Mouse (Mus musculus) embryonic facial prominence, embryonic 11.5 days (tissue): Measurements from ENCODE around the gene Rpl7a. TPM values are rescaled to one million over a fixed set of nuclear protein-coding genes. Genes with fewer than 3 reads are reported as not detected.
"Not testable (repeated sequence)": the region's sequence is repeated elsewhere in the genome, so short reads cannot be mapped to it uniquely, and the experiment has no call there.

ENCODE experiments used
- ATAC-seq: fragments of 200-750 bp; cut with Nextera tagmentation; replicated peaks from 2 replicates; pipeline ENCODE4 v1.8.0; 2017; ENCODE audit warnings: low read depth; ENCODE audit not compliant: insufficient number of reproducible peaks, low FRiP score, low TSS enrichment
- DNase-seq: peaks from one replicate; pipeline ENCODE4 v3.0.0-alpha.2; 2015; ENCODE audit warnings: low spot score
- H3K27ac ChIP-seq: fragments of 300-500 bp; sonication (generic); replicated peaks from 2 replicates; pipeline ENCODE4 v1.5.1; 2014; ENCODE audit warnings: mild to moderate bottlenecking, low read depth, low read length, control low read depth
- H3K27me3 ChIP-seq: fragments of 300-500 bp; sonication (generic); 2 replicates; pipeline ENCODE4 v1.6.1; 2014; ENCODE audit warnings: mild to moderate bottlenecking, low read length, moderate library complexity, mixed read lengths; ENCODE audit not compliant: control insufficient read depth, insufficient read depth
- H3K36me3 ChIP-seq: fragments of 300-500 bp; sonication (generic); replicated peaks from 2 replicates; pipeline ENCODE4 v1.6.1; 2014; ENCODE audit warnings: low read depth, mild to moderate bottlenecking, low read length, moderate library complexity, mixed read lengths; ENCODE audit not compliant: control insufficient read depth, insufficient read depth
- H3K4me1 ChIP-seq: fragments of 300-500 bp; sonication (generic); 2 replicates; pipeline ENCODE4 v1.6.1; 2014; ENCODE audit warnings: low read length, mixed read lengths; ENCODE audit not compliant: control insufficient read depth, insufficient read depth
- H3K4me2 ChIP-seq: fragments of 300-500 bp; sonication (generic); 2 replicates; pipeline ENCODE4 v1.6.1; 2014; ENCODE audit warnings: low read depth, mild to moderate bottlenecking, control low read depth, low read length, moderate library complexity
- H3K4me3 ChIP-seq: fragments of 300-500 bp; sonication (generic); 2 replicates; pipeline ENCODE4 v1.5.1; 2014; ENCODE audit warnings: low read depth, low read length, control low read depth
- H3K9ac ChIP-seq: fragments of 300-500 bp; sonication (generic); replicated peaks from 2 replicates; pipeline ENCODE4 v1.6.1; 2014; ENCODE audit warnings: mild to moderate bottlenecking, control low read depth, low read length
- H3K9me3 ChIP-seq: fragments of 300-500 bp; sonication (generic); replicated peaks from 2 replicates; pipeline ENCODE4 v1.6.1; 2016; ENCODE audit warnings: mild to moderate bottlenecking, low read length, inconsistent platforms, mixed read lengths; ENCODE audit not compliant: control insufficient read depth
- WGBS: fragments of 180-500 bp; shearing (Covaris S2); extraction: QIAGEN DNeasy Blood & Tissue Kit; methylation state at CpG from one replicate; pipeline ENCODE4 v1.1.7; 2014; 5-methylcytosine and 5-hydroxymethylcytosine counted together
- polyA plus RNA-seq: library from polyadenylated mRNA; unstranded; fragments of >200 nt; fragmentation: Nextera tagmentation; extraction: Ambion mirVana; gene quantifications from 2 replicates; pipeline ENCODE4 v1.2.1, GENCODE M21; 2014

The Rpl7a gene
- 719 and 720 TPM in 2 replicates for polyA plus RNA-seq

DNA sequence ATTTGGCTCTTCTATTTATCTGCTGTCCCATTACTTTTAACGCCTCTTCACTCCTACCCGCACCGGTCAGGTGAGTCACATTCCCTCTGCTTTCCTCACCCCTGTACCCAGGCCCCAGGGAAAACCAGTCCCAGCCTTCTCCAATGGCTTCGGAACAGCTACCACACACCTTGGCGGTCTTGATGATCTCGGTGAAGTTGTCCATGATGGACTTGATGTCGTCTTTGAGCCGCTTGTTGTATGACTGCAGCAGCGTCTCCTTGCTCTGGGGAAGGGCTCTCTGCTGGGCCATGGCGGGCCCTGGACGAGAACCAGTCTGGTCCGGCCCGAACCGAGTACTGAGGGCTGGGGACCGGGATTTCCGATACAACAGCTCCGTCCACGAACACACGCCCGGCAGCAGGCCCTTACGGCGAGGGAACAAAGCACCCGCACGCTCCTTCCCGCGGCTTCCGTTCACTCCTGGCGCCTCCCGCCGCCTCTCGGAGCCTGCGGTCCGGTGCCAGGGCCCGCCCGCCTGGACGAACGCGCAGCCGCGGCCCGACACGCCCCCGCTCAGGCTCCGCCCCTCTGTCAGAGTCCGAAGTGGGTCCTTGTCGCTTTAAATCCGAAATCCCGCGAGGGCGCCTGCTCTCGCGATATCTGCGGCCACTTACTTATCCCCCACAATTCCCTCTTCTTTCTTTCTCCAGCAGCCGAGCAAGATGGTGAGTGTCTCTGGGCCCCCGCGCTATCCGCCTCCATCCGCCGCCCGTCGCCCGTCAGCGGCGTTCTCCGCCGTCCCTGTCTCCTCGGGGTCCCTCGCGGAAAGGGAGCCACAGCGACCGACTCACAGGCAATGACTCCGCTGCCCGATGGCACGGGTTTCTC lies at the start of gene Rpl7a, which contains the start of gene Med22:
TSS of gene Rpl7a (plus strand) at position 641 of the 870 bp plus-strand sequence.
TSS of gene Med22 (minus strand) at position 554 of the 870 bp plus-strand sequence.
- Histone ChIP-seq H3K9ac (peak within 1 kb of the TSS; percentile 92), H3K9me3 (no peaks in the 10 kb centered on the region), H3K27me3 (no peaks in the 10 kb centered on the region), H3K4me1 (no peaks in the 10 kb centered on the region), H3K36me3 (peaks cover 14% of the 10 kb centered on the region), H3K4me2 (peak within 1 kb of the TSS; percentile 79), H3K4me3 (peak within 1 kb of the TSS; percentile 87), H3K27ac (peak within 1 kb of the TSS; percentile 72)
- WGBS: under 1% methylated on average over 74 of the region's 74 CpGs
- DNase-seq (peak; percentile 98), ATAC-seq (peak; percentile 84)

DNA sequence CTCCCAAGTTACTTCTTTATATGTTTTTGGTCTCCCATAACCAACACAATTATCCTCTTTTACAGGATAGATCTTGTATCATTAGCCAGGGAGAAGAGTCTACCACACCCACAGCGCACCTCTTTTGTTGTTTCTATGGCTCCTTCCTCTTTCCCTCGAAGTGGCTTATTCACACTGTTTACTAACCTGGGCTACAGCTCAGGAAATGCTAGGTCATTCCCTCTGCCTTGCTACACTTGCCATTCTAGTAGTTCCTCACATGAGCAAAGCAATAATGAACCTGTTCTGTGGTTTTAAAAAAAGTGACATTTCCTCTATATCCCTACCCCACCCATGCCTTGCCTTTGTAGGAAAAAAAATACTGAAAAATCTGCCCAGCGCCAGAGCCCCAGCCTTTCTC lies 47.7 kb upstream of the Rpl7a start:
- H3K27ac ChIP-seq: no peak overlapping the region
- DNase-seq: no peak
- no peak overlapping the region for H3K4me3 ChIP-seq
- WGBS: 84% methylated on average over 3 of the region's 3 CpGs
- no peak for ATAC-seq
- H3K4me1 ChIP-seq: no peaks in the 10 kb centered on the region
- no peaks in the 10 kb centered on the region for H3K36me3 ChIP-seq
- no peaks in the 10 kb centered on the region for H3K9me3 ChIP-seq
- no peak overlapping the region for H3K9ac ChIP-seq
- no peaks in the 10 kb centered on the region for H3K27me3 ChIP-seq
- H3K4me2 ChIP-seq: no peak overlapping the region

DNA sequence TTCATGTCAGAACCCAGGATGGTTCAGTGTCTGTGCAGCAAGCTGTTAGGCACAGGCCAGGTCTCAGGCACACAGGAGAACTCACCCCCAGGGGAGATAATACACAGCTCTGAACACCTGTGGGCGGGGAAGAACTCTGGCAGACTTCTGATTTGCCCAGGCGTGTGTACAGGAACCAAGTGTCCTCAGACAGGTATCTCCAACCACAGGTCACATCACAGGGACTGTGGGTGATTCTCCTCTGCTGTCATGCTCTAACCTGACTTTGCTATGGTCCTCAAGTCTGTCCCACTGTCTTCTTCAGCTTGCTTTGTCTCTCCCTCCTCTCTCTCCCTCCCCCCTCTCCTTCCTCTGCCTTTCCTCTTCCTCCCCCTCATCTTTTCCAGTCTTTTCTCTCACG lies 45.7 kb upstream of the Rpl7a start, which contains the start of gene Abo:
TSS of gene Abo (minus strand) at position 101 of the 400 bp plus-strand sequence.
- Histone ChIP-seq H3K27me3 (no peaks in the 10 kb centered on the region), H3K27ac (no peak within 1 kb of the TSS), H3K9me3 (no peaks in the 10 kb centered on the region), H3K36me3 (no peaks in the 10 kb centered on the region), H3K4me1 (no peaks in the 10 kb centered on the region), H3K4me2 (no peak within 1 kb of the TSS), H3K9ac (no peak within 1 kb of the TSS), H3K4me3 (no peak within 1 kb of the TSS)
- WGBS: 76% methylated on average over 3 of the region's 3 CpGs
- ATAC-seq (no peak), DNase-seq (no peak)

DNA sequence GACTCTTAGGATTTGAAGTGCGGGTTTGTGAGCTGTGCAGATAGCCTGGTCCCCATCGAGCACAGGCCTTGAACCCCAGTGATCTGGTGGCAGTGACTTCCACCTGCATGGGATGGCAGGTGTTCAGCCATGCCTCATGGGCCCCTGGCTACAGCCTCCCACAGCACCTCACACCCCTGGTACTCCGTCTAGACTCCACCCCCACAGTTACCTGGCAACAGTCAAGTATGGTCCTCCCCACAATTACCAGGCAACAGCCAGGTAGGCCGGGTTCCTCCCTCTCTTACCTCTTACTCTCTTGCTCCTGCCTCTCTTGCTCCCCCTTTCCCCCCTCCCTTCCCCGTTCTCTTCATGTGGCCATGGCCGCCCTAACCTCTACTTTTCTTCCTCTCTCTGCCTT lies 39.9 kb upstream of the Rpl7a start:
- Histone ChIP-seq H3K4me1 (no peaks in the 10 kb centered on the region), H3K4me2 (no peak overlapping the region), H3K36me3 (no peaks in the 10 kb centered on the region), H3K27me3 (no peaks in the 10 kb centered on the region), H3K9me3 (no peaks in the 10 kb centered on the region), H3K27ac (no peak overlapping the region), H3K9ac (no peak overlapping the region), H3K4me3 (no peak overlapping the region)
- ATAC-seq (no peak), DNase-seq (no peak)
- WGBS: 55% methylated on average over 6 of the region's 6 CpGs

DNA sequence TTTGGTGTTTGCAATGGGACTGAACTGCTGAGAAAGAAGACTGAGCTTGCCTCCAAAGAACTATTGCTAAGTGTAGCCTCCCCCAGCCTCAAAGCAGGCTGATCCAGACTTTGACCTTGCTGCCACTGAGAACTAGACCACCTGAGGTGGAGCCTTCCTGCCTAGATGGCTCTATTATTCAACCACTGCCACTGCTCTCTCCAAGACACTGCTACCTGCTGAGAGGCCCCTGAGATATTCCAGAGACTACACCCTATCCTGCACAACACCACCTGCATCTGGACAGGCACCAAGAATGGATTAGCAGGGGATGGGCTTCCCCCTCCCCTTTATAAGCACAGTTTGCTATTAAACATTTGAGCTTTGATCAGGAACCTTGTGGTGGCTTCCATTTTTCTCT lies 32.0 kb upstream of the Rpl7a start:
- no peak overlapping the region for H3K4me2 ChIP-seq
- H3K9ac ChIP-seq: no peak overlapping the region
- DNase-seq: no peak
- no peaks in the 10 kb centered on the region for H3K9me3 ChIP-seq
- no peaks in the 10 kb centered on the region for H3K4me1 ChIP-seq
- no peaks in the 10 kb centered on the region for H3K27me3 ChIP-seq
- H3K4me3 ChIP-seq: no peak overlapping the region
- H3K27ac ChIP-seq: no peak overlapping the region
- H3K36me3 ChIP-seq: no peaks in the 10 kb centered on the region
- no peak for ATAC-seq

DNA sequence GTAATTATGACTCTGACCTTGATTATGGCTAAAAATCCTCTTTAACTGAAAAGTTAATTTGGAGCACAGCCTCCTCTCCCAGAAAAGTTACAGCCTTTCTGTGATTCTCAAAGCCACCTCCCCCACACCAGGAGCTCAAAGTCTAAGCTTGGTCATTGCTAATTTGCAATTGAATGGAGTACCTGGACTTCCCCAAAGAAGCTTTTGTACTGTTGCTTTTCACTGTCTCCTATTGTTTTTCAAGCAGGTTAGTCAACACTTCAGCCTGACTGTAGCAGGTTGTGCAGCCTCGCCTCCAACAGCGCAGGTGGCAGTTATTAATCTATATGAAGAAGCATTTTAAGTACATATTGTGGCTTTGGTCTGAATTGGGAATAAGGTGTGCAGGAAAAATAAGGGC lies 25.0 kb upstream of the Rpl7a start:
- ATAC-seq, H3K9me3 ChIP-seq, DNase-seq, H3K4me3 ChIP-seq, H3K36me3 ChIP-seq, H3K9ac ChIP-seq, H3K4me1 ChIP-seq, H3K27me3 ChIP-seq, H3K4me2 ChIP-seq, H3K27ac ChIP-seq: not testable (repeated sequence)
- 90% methylated on average over 2 of the region's 2 CpGs for WGBS

DNA sequence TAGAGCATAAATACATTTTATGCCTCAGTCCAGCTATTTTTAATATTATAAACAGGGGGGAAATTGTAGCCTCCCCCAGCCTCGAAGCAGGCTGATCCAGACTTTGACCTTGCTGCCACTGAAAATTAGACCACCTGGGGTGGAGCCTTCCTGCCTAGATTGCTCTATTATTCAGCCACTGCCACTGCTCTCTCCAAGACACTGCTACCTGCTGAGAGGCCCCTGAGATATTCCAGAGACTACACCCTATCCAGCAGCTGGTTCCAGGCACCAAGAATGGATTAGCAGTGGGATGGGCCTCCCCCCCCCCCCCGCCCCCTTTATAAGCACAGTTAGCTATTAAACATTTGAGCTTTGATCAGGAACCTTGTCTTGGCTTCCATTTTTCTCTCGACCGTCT lies 24.4 kb upstream of the Rpl7a start:
- WGBS: 83% methylated on average over 4 of the region's 4 CpGs
- H3K9ac ChIP-seq, H3K36me3 ChIP-seq, H3K27ac ChIP-seq, H3K27me3 ChIP-seq, ATAC-seq, H3K4me2 ChIP-seq, DNase-seq, H3K4me1 ChIP-seq, H3K4me3 ChIP-seq, H3K9me3 ChIP-seq: not testable (repeated sequence)

DNA sequence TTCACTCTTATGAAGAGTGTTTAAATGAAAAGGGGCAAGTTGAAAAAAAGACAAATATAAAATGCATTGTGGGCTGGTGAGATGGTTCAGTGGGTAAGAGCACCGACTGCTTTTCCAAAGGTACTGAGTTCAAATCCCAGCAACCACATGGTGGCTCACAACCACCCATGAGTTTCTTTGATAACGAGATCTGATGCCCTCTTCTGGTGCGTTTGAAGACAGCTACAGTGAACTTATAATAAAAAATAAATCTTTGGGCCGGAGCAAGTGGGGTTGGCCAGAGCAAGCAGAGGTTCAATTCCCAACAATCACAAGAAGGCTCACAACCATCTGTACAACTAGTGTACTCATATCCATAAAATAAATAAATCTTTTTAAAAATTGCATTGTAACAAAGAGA lies 14.7 kb upstream of the Rpl7a start:
- H3K27me3 ChIP-seq: no peaks in the 10 kb centered on the region
- H3K4me2 ChIP-seq: no peak overlapping the region
- 89% methylated on average over 4 of the region's 4 CpGs for WGBS
- H3K9me3 ChIP-seq: no peaks in the 10 kb centered on the region
- DNase-seq (no peak), ATAC-seq (no peak)
- no peak overlapping the region for H3K4me3 ChIP-seq
- H3K9ac ChIP-seq: no peak overlapping the region
- no peak overlapping the region for H3K27ac ChIP-seq
- peaks cover 23% of the 10 kb centered on the region for H3K36me3 ChIP-seq
- no peaks in the 10 kb centered on the region for H3K4me1 ChIP-seq
